Mouse (Mus musculus): ENCODE measurements around the gene Ammecr1.
A peak's percentile ranks its signal among the peaks of the same experiment; 100 is the strongest.

Gene Ammecr1

GRCm38 (mm10) chrX:142966008-142966966 lies at the start of gene Ammecr1:
Ammecr1 (minus strand) TSS chrX:142966728.
- peak; percentile 47 to 56 for DNase-seq (ENCODE audit: low spot score in 2 of 2)

GRCm38 (mm10) chrX:143014118-143014517 lies 47.6 kb upstream of the Ammecr1 start:
- DNase-seq (ENCODE audit: low spot score in 2 of 2), result no peak

DNA sequence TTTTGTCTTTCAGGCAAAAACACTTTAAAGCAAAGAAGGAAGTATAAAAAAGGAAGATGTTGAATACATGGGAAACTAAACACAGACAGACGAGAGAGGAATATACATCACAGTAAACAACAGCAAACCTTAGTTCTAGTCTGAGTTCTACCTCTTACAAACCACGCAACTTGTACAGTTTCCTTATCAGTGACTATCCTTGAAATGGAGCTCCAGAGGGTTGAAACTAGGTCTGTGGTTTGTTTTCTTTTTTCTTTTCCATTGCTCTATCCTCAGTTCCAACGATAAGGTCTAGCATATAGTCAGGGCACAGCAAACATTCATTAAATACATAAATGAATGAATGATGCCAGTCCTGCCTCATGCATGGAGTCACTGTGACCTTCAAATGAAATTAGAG lies 45.8 kb upstream of the Ammecr1 start:
- DNase-seq (ENCODE audit: low spot score in 2 of 2), result no peak

DNA sequence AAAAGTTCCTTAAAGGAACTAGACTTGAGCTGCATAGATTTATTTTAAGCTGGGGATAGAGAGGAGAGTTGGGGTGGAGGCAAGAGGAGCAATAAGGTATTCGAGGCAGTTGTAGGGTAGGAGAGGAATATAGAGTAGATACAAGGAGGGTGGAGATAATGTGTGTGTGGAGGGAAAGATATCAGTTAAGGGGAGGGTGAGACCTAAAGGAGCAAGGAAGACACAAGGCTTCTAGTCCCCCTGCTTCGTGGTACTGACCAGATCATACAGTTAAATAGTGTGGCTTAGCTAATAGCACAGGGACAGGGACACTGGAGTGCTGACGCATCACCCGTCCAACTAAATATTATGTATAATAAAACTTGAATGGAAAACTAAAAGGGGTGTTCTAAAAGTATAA lies 45.3 kb upstream of the Ammecr1 start:
- DNase-seq (ENCODE audit: low spot score in 2 of 2), result no peak

DNA sequence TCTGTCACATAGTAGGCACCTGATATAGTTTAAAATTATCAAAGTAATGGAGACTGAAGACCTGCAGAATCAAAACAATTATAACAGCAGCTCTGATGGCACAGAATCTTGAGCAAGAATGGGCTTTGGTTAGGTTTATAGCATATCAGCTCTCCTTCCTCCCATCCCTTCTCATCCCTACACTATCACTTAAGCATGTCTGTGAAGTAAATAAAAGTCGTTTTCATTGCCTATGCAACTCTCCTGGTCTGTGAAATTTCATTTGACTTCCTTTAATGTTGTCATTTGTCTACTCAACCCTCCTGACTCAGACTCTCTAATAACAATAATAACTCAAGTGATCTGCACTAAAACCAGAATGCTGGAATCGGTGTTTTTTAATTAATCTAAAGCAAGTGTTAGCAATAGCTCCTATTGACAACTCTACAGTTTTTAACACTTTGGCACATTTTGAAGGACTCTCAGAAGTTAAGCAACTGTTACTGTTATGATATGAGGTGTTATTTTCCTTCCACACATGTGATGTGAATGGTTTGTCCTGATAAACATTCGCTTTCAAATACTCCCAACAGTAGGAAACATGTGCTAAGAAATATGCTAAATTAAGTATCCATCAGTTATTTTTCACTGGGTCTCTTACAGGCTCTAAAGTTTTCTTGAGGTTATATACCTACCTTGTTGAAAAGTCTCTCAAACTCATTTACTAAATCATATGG lies 37.8 kb upstream of the Ammecr1 start:
- no peak for DNase-seq (ENCODE audit: low spot score in 2 of 2)

GRCm38 (mm10) chrX:142997214-142997613 lies 30.7 kb upstream of the Ammecr1 start:
- DNase-seq (ENCODE audit: low spot score in 2 of 2), result no peak

DNA sequence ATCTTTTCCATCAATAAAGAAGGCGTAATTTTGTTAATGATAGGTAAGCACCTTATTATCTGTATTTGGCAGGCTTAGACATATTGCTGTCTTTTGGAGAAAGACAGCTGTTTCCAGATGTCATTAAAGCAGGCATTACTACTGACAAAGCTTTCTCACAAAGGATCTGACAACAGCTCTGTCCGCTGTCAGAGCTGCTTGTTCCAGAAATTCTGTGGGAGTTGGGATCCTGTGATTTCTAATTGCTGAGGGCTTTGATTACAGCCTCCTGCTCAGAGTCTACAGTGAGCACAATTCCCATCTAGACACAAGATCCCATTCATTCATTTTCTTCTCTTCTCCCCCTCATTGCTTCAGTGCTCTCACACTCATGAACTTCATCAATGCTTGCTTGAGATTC lies 28.0 kb upstream of the Ammecr1 start:
- DNase-seq (ENCODE audit: low spot score in 2 of 2), result no peak

GRCm38 (mm10) chrX:142984170-142984569 lies 17.6 kb upstream of the Ammecr1 start:
- no peak for DNase-seq (ENCODE audit: low spot score in 2 of 2)

DNA sequence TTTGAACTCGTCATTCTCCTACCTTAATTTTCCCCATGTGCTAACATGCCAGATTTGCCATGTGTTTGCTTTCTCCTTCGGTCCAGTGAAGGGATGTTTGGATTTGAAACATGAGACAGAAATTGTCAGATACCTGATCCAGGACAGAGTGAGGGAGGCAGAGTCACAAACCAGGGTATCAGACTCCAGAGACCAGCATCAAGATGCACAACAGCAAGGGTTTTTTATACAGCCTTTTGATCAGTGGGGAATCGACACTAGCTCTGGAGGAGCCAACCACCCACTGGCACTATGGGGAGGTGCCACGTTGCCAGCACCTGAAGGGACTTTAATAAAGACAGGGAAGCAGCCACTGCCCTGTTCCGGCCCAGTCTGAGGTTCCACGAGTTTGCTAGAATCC lies 17.1 kb upstream of the Ammecr1 start:
- DNase-seq (ENCODE audit: low spot score in 2 of 2), result no peak

DNA sequence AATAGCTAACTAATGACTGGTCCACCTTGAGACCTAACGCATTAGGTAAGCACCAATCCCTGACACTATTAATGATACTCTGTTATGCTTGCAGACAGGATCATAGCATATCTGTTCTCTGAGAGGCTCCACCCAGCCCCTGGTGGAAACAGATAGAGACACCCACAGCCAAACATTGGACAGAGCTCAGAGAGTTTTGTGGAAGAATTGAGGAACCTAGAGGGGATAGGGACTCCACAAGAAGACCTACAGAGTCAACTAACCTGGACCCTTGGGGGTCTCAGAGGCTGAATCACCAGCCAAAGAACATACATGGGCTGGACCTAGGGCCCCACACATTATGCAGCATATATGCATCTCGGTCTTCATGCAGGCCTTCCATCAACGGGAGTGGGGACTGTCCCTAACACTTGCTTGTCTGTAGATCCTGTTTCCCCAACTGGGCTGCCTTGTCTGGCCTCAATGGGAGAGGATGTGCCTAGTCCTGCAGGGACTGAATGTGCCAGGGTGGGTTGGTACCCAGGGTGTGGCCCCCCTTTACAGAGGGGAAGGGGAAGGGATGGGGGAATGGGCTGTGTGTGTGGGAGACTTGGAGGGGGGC lies 15.1 kb upstream of the Ammecr1 start:
- no peak for DNase-seq (ENCODE audit: low spot score in 2 of 2)

DNA sequence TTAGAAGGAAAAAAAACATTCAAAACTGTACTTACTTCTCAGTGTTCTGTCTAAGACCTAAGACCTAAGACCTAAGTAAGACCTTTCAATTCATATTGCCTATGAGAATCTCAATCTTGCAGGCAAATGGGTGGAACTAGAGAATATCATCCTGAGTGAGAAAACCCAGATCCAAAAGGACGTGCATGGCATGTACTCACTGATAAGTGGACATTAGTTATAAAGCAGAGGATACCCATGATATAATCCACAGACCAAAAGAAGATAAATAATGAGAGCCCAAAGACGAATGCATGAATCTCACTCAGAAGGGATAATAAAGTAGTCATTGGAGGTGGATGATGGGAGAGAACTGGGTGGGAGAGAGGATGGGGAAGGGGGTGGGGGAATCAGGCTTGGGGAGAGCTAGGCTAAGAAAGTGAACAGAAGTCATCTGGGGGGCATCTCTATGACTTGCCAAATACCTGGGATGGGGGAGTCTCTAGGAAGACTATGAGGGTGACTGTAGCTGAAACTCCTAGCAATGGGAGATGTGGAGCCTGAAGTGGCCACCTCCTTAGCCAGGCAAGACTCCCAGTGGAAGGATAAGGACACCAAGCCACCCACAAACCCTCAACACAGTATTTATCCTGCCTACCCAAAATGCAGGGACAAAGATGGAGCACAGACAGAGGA lies 14.5 kb upstream of the Ammecr1 start:
- DNase-seq (ENCODE audit: low spot score in 2 of 2), result no peak

GRCm38 (mm10) chrX:142979224-142979623 lies 12.7 kb upstream of the Ammecr1 start:
- no peak for DNase-seq (ENCODE audit: low spot score in 2 of 2)

DNA sequence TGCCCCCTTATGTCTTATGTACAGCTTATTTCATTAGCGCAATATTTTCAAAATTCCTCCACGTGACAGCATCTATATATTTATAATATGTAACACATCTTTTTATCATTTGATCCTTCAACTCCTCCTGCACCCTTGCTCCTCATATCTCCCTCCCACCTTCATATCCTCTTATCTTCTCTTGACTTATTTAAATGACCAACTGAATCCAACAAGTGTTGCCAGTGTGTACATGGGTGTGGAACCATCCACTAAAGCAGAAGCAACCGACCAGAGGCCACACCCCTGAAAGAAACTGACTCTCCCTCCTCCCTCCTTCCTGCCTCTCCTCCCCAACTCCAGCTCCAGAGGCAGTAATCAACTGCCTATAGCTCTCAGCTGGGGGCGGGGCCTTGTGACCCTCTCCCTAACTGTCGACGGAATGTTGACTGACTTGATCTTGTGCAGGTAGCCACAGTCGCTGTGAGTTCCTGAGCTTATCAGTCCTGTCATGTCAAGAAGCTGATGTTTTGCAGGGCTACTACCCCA lies 6.0 kb upstream of the Ammecr1 start:
- no peak for DNase-seq (ENCODE audit: low spot score in 2 of 2)

DNA sequence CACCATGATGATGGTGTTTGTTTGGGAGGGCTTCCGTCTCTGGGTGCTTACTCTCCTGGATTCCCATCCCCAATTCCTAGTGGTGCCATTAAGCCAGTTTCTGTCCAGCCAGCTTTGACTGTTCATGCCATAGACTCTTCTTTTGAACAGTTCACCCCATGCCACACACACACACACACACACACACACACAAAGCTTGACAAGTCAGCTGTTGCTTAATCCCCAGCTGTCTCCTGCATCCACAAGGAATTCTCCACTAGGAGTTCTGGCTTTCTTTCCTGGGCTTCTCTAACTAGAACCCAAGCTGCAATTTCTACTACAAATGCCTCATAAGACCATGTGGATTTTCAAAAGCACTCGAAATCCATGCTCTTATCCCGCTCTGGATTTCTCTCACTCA lies 5.2 kb upstream of the Ammecr1 start:
- no peak for DNase-seq (ENCODE audit: low spot score in 2 of 2)

- DNase-seq (ENCODE audit: low spot score in 2 of 2), result no peak
Measured at GRCm38 (mm10) chrX:142967067-142967466, 539 bp upstream of the Ammecr1 start.

GRCm38 (mm10) chrX:142965236-142966007 lies 1.1 kb downstream of the Ammecr1 start:
- peak in 1 of 2 experiments; percentile 7 for DNase-seq (ENCODE audit: low spot score in 2 of 2)

GRCm38 (mm10) chrX:142960434-142960833 lies 6.1 kb downstream of the Ammecr1 start:
- DNase-seq (ENCODE audit: low spot score in 2 of 2), result peak in 1 of 2 experiments; percentile 6

DNA sequence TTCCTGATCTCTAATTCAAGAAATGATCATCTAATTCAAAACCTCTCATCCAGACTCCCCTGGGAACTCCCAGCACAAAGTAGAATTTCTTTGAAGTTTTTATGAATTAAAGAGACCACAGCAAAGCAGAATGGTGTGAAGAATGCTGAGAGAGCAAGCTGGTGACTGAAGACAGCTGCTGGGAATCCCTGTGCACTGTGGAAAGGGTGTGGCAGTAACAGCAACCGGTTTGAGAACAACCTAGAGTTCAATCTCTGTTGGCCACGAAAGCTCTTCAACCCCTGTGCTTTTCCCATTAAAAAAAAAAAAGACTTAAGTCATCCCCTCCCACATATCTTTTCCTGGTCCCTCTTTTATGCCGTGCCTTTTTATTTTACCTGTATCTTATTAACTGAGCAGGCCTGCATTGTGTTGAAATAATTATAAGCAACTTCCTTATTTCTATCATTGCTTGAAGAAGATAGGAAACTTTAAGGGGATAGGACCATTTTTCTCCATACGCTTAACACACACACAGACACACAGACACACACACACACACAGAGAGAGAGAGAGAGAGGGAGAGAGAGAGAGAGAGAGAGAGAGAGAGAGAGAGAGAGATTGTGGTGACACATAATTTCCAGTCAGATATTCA lies 6.7 kb downstream of the Ammecr1 start:
- DNase-seq (ENCODE audit: low spot score in 2 of 2), result no peak

GRCm38 (mm10) chrX:142928430-142928829 lies 38.1 kb downstream of the Ammecr1 start:
- DNase-seq (ENCODE audit: low spot score in 2 of 2), result no peak

DNA sequence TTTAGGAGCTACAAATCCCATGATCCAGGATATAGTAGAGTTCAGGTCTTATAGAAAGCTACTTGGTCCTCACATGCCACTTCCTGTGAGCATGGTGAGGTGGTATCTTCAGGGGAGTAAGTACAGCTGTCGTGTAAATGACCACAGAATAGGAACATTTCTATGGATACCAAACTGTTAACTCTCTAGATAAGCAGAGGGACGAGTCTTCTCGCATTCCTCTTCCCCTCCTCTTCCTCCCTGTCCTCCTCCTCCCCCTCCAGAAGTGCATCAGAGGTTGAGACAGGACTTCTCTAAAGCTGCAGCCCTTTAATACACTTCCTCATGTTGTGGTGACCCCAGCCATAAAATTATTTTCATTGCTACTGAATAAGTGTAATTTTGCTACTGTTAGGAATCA lies 49.1 kb downstream of the Ammecr1 start:
- DNase-seq (ENCODE audit: low spot score in 2 of 2), result no peak
